Mouse (Mus musculus) testis, adult 2 months (tissue): ENCODE results near the gene Fam120b.

Experiments
- CTCF ChIP-seq: fragments of 200-500 bp; IDR thresholded peaks from 2 replicates; pipeline ENCODE4 v1.5.1; 2012; ENCODE audit warnings: low read depth, mild to moderate bottlenecking, inconsistent platforms, low read length, moderate library complexity; ENCODE audit not compliant: control insufficient read depth, insufficient read depth, insufficient replicate concordance
- POLR2A ChIP-seq: fragments of 200-500 bp; IDR thresholded peaks from 2 replicates; pipeline ENCODE4 v1.6.1; 2012; ENCODE audit warnings: low read depth, mild to moderate bottlenecking, inconsistent platforms, low read length, moderate library complexity; ENCODE audit not compliant: control insufficient read depth

DNA sequence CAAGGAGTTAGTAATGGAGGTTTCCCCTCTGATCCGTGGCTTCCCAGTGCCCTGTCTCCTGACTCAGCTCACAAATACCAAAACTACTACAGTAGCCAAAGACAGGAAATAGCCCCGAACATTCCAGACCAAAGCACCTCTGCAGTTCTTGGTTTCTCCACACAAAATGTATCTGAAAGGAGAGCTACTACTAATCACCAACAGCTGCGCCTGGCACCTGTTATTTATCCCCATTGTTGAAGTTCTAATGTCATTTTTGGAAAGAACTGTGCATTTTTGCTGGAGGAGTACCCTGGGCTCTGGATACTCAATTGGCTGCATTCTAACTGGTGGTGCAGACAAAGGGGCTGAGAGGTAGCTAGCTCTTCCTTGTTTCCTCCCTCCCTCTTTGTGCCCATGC lies 38.9 kb upstream of the Fam120b start:
- TF ChIP-seq CTCF (no peak), POLR2A (no peak)
